Mouse (Mus musculus) heart, adult 2 months (tissue): ENCODE results near the gene Elf1. TPM values are rescaled to one million over a fixed set of nuclear protein-coding genes. Genes with fewer than 3 reads are reported as not detected.

Source experiments
- DNase-seq, 2 experiments: peaks; one replicate each; pipeline ENCODE4 v3.0.0; 2021
- H3K27ac ChIP-seq: fragments of 200-600 bp; 2 replicates; pipeline ENCODE4 v1.8.1; 2022
- H3K27me3 ChIP-seq: fragments of 200-500 bp; 2 replicates; pipeline ENCODE4 v1.6.1; 2012; ENCODE audit warnings: mild to moderate bottlenecking, low read length, inconsistent platforms, mixed read lengths; ENCODE audit not compliant: control insufficient read depth, insufficient read depth
- H3K36me3 ChIP-seq: fragments of 200-500 bp; 2 replicates; pipeline ENCODE4 v1.6.1; 2012; ENCODE audit warnings: low read length, inconsistent platforms; ENCODE audit not compliant: control insufficient read depth, insufficient read depth
- H3K4me1 ChIP-seq: fragments of 200-500 bp; 2 replicates; pipeline ENCODE4 v1.6.1; 2011; ENCODE audit warnings: low read length; ENCODE audit not compliant: control insufficient read depth, insufficient read depth
- H3K4me3 ChIP-seq: fragments of 200-600 bp; 2 replicates; pipeline ENCODE4 v1.8.1; 2022
- H3K79me2 ChIP-seq: fragments of 200-500 bp; replicated peaks from 2 replicates; pipeline ENCODE4 v1.6.1; 2012; ENCODE audit warnings: mild to moderate bottlenecking, inconsistent platforms, low read length, moderate library complexity, mixed read lengths; ENCODE audit not compliant: control insufficient read depth, insufficient read depth
- H3K9ac ChIP-seq: fragments of 200-500 bp; 2 replicates; pipeline ENCODE4 v1.6.1; 2012; ENCODE audit warnings: low read depth, mild to moderate bottlenecking, control low read depth, inconsistent platforms, low read length, mixed read lengths
- CTCF ChIP-seq: fragments of 200-600 bp; IDR thresholded peaks from 2 replicates; pipeline ENCODE4 v1.8.1; 2022; ENCODE audit warnings: antibody characterized with exemption, mild to moderate bottlenecking, moderate library complexity
- EP300 ChIP-seq: fragments of 200-500 bp; IDR thresholded peaks from 2 replicates; pipeline ENCODE4 v1.6.1; 2011; ENCODE audit warnings: low read depth, low read length, control low read depth; ENCODE audit not compliant: insufficient read depth
- POLR2A ChIP-seq: fragments of 200-500 bp; IDR thresholded peaks from 2 replicates; pipeline ENCODE4 v1.6.1; 2011; ENCODE audit warnings: mild to moderate bottlenecking, low read depth, low read length, control low read depth; ENCODE audit not compliant: insufficient read depth
- WGBS: fragments of 180-500 bp; shearing (Covaris S2); methylation state at CpG from one replicate; pipeline ENCODE4 v1.1.7; 2018; 5-methylcytosine and 5-hydroxymethylcytosine counted together
- intact Hi-C: fragments of 180-260 bp; cut with DNase I; formaldehyde crosslinking; loops from one replicate; pipeline ENCODE4 v1.15.1; 2025
- polyA plus RNA-seq: library from polyadenylated mRNA; depleted of rRNA; stranded (reverse); fragments of >200 nt; gene quantifications from 2 replicates; pipeline ENCODE4 v1.2.3, GENCODE M21; 2012
- total RNA-seq, 2 experiments: library from RNA; stranded (reverse); gene quantifications; 2 replicates each; pipeline ENCODE4 v1.2.3; 2021

The Elf1 gene
- total and polyA plus RNA-seq, 3 experiments, result 6.6 to 13.7 (median 13.3) TPM

GRCm38 (mm10) chr14:79596602-79597001 is 115.6 kb downstream of the Elf1 start:
- Histone ChIP-seq H3K79me2 (no peaks in the 10 kb centered on the region; the same call in none of the 2 replicates), H3K27ac (no peak overlapping the region), H3K27me3 (no peaks in the 10 kb centered on the region), H3K4me3 (no peak overlapping the region), H3K9ac (no peak overlapping the region), H3K4me1 (no peaks in the 10 kb centered on the region), H3K36me3 (peaks cover 3% of the 10 kb centered on the region)
- DNase-seq, result no peak
- TF ChIP-seq POLR2A, result no peak
- TF ChIP-seq CTCF, result no peak
- no peak for TF ChIP-seq EP300
- 58% methylated on average over 4 of the region's 4 CpGs for WGBS
- intact Hi-C loops, result no loop called here

GRCm38 (mm10) chr14:79605881-79606280 is 124.9 kb downstream of the Elf1 start:
- no peaks in the 10 kb centered on the region for H3K79me2 ChIP-seq
- no peak for DNase-seq

GRCm38 (mm10) chr14:79606392-79606791 is 125.4 kb downstream of the Elf1 start:
- no peak for TF ChIP-seq EP300
- TF ChIP-seq CTCF, result no peak
- TF ChIP-seq POLR2A, result no peak
- H3K27ac ChIP-seq, result peak overlapping the region; percentile 36; the same call in 1 of the 2 replicates
- H3K9ac ChIP-seq, result no peak overlapping the region
- peaks cover 11% of the 10 kb centered on the region for H3K36me3 ChIP-seq
- no peak overlapping the region for H3K4me3 ChIP-seq
- H3K4me1 ChIP-seq, result no peaks in the 10 kb centered on the region; the same call in 1 of the 2 replicates
- intact Hi-C loops, result no loop called here
- no peak for DNase-seq
- no peaks in the 10 kb centered on the region for H3K27me3 ChIP-seq
- 86% methylated on average over 6 of the region's 6 CpGs for WGBS
- H3K79me2 ChIP-seq, result no peaks in the 10 kb centered on the region

More at GRCm38 (mm10) chr14:79605881-79606280, 124.9 kb downstream of the Elf1 start:
- Histone ChIP-seq H3K4me1 (no peaks in the 10 kb centered on the region; the same call in 1 of the 2 replicates), H3K27ac (peak overlapping the region; percentile 10; the same call in 1 of the 2 replicates), H3K36me3 (peaks cover 11% of the 10 kb centered on the region), H3K27me3 (no peaks in the 10 kb centered on the region), H3K4me3 (no peak overlapping the region), H3K9ac (no peak overlapping the region)
- 47% methylated on average over 2 of the region's 2 CpGs for WGBS
- intact Hi-C loops, result no loop called here
- TF ChIP-seq EP300 (no peak), POLR2A (no peak), CTCF (no peak)

- H3K4me3 ChIP-seq, result no peak overlapping the region
- H3K79me2 ChIP-seq, result no peaks in the 10 kb centered on the region
- H3K4me1 ChIP-seq, result no peaks in the 10 kb centered on the region; the same call in 1 of the 2 replicates
- WGBS, result 91% methylated on average over 3 of the region's 3 CpGs
- peak overlapping the region; percentile 36; the same call in 1 of the 2 replicates for H3K27ac ChIP-seq
- intact Hi-C loops, result no loop called here
- H3K27me3 ChIP-seq, result no peaks in the 10 kb centered on the region
- TF ChIP-seq CTCF (no peak), EP300 (no peak), POLR2A (no peak)
- H3K36me3 ChIP-seq, result peaks cover 11% of the 10 kb centered on the region
- H3K9ac ChIP-seq, result no peak overlapping the region
- DNase-seq, result no peak
These were observed 125.9 kb downstream of the Elf1 start for GRCm38 (mm10) chr14:79606867-79607266.

GRCm38 (mm10) chr14:79607352-79607751 is 126.4 kb downstream of the Elf1 start:
- peaks cover 11% of the 10 kb centered on the region for H3K36me3 ChIP-seq
- no peak for DNase-seq
- no peaks in the 10 kb centered on the region for H3K27me3 ChIP-seq
- H3K79me2 ChIP-seq, result no peaks in the 10 kb centered on the region
- H3K4me1 ChIP-seq, result no peaks in the 10 kb centered on the region; the same call in 1 of the 2 replicates
- TF ChIP-seq EP300 (no peak), CTCF (no peak), POLR2A (no peak)
- no peak overlapping the region for H3K9ac ChIP-seq
- H3K4me3 ChIP-seq, result no peak overlapping the region
- no peak overlapping the region for H3K27ac ChIP-seq
- 95% methylated on average over 4 of the region's 4 CpGs for WGBS
- intact Hi-C loops, result no loop called here

GRCm38 (mm10) chr14:79608286-79608685 is 127.3 kb downstream of the Elf1 start:
- Histone ChIP-seq H3K4me3 (no peak overlapping the region), H3K9ac (no peak overlapping the region), H3K4me1 (no peaks in the 10 kb centered on the region; the same call in 1 of the 2 replicates), H3K27me3 (no peaks in the 10 kb centered on the region), H3K27ac (no peak overlapping the region), H3K36me3 (peaks cover 11% of the 10 kb centered on the region), H3K79me2 (no peaks in the 10 kb centered on the region)
- 94% methylated on average over 6 of the region's 6 CpGs for WGBS
- no peak for DNase-seq
- intact Hi-C loops, result no loop called here
- no peak for TF ChIP-seq CTCF
- TF ChIP-seq EP300, result no peak
- TF ChIP-seq POLR2A, result no peak
